Mouse (Mus musculus) adrenal gland, postnatal 36 days (tissue): ENCODE measurements around the gene Rps23. TPM values are rescaled to one million over a fixed set of nuclear protein-coding genes. Genes with fewer than 3 reads are reported as not detected.
"Not testable (repeated sequence)": the region's sequence is repeated elsewhere in the genome, so short reads cannot be mapped to it uniquely, and the experiment has no call there.

Experiments
- DNase-seq, 2 experiments: peaks; one replicate each; pipeline ENCODE4 v3.0.0; 2021; ENCODE audit warnings: mixed read lengths in 1 of 2
- long read RNA-seq, 2 experiments: library from polyadenylated mRNA; stranded (forward); transcript quantifications; one replicate each; pipeline ENCODE4 v2.0.0; 2021; ENCODE audit warnings: borderline sequencing depth in 2 of 2
- total RNA-seq, 2 experiments: library from RNA; stranded (reverse); gene quantifications; 2 replicates each; pipeline ENCODE4 v1.2.3; 2021

Gene Rps23
- 100 to 1,000 TPM; 414 to 442 TPM for total RNA-seq
- long read RNA-seq, experiment 1, transcript Rps23-201 (4 exons, 937 nt): major isoform, 397 of 415 reads
- long read RNA-seq, experiment 1, partial matches to known transcripts: 10 of 415 reads
- long read RNA-seq, experiment 1, other reads (novel, unspliced or antisense): 2 of 415 reads
- long read RNA-seq, experiment 2, transcript Rps23-201 (4 exons, 937 nt): major isoform, 163 of 168 reads
- long read RNA-seq, experiment 2, partial matches to known transcripts: 2 of 168 reads
- long read RNA-seq, experiment 2, other reads (novel, unspliced or antisense): 2 of 168 reads

GRCm38 (mm10) chr13:90922751-90923612, at the start of gene Rps23:
Gene Rps23, plus strand, starts transcription at chr13:90922958.
- DNase-seq: peak; percentile 90 to 93

GRCm38 (mm10) chr13:90881727-90882429, 40.9 kb upstream of the Rps23 start:
- no peak for DNase-seq

- no peak for DNase-seq
These were observed 36.8 kb upstream of the Rps23 start for GRCm38 (mm10) chr13:90885856-90886532.

- peak; percentile 68 to 71 for DNase-seq
These were observed 36.2 kb upstream of the Rps23 start for GRCm38 (mm10) chr13:90886568-90886983.

GRCm38 (mm10) chr13:90890111-90890510, 32.6 kb upstream of the Rps23 start:
- no peak for DNase-seq

- DNase-seq: no peak
These were observed 27.9 kb upstream of the Rps23 start for GRCm38 (mm10) chr13:90894819-90895218.

- DNase-seq: peak; percentile 19 to 20
These were observed 26.7 kb upstream of the Rps23 start for GRCm38 (mm10) chr13:90896098-90896497.

- no peak for DNase-seq
These were observed 25.9 kb upstream of the Rps23 start for GRCm38 (mm10) chr13:90896821-90897220.

GRCm38 (mm10) chr13:90905176-90905575, 17.6 kb upstream of the Rps23 start, which contains the start of gene Atp6ap1l:
Gene Atp6ap1l, minus strand, starts transcription at chr13:90905355.
- DNase-seq: no peak

- DNase-seq: no peak
These were observed 15.4 kb upstream of the Rps23 start for GRCm38 (mm10) chr13:90907376-90907775.

GRCm38 (mm10) chr13:90912760-90913674, 9.7 kb upstream of the Rps23 start:
- no peak for DNase-seq

GRCm38 (mm10) chr13:90913675-90914192, 9.0 kb upstream of the Rps23 start:
- no peak for DNase-seq

- DNase-seq: no peak
These were observed 8.0 kb upstream of the Rps23 start for GRCm38 (mm10) chr13:90914721-90915120.

GRCm38 (mm10) chr13:90923617-90924016, 859 bp downstream of the Rps23 start:
- not testable (repeated sequence) for DNase-seq

GRCm38 (mm10) chr13:90924072-90924471, 1.3 kb downstream of the Rps23 start:
- no peak for DNase-seq

- DNase-seq: no peak
These were observed 2.4 kb downstream of the Rps23 start for GRCm38 (mm10) chr13:90925191-90925590.

- no peak for DNase-seq
These were observed 3.5 kb downstream of the Rps23 start for GRCm38 (mm10) chr13:90926125-90926765.

GRCm38 (mm10) chr13:90926938-90927633, 4.3 kb downstream of the Rps23 start:
- DNase-seq: no peak

GRCm38 (mm10) chr13:90928266-90928665, 5.5 kb downstream of the Rps23 start:
- not testable (repeated sequence) for DNase-seq
